Mouse (Mus musculus): ENCODE measurements around the gene 0610040J01Rik.
A peak's percentile ranks its signal among the peaks of the same experiment; 100 is the strongest.

Gene 0610040J01Rik

GRCm38 (mm10) chr5:63897820-63898110 lies 85.6 kb downstream of the 0610040J01Rik start:
- DNase-seq (ENCODE audit: low spot score), result no peak

- DNase-seq (ENCODE audit: low spot score), result no peak
Measured at GRCm38 (mm10) chr5:63903329-63903728, 91.2 kb downstream of the 0610040J01Rik start.

GRCm38 (mm10) chr5:63906149-63907093 lies 94.3 kb downstream of the 0610040J01Rik start:
- DNase-seq (ENCODE audit: low spot score), result peak; percentile 68

GRCm38 (mm10) chr5:63907513-63907912 lies 95.3 kb downstream of the 0610040J01Rik start:
- no peak for DNase-seq (ENCODE audit: low spot score)

GRCm38 (mm10) chr5:63910171-63910960 lies 98.2 kb downstream of the 0610040J01Rik start:
- no peak for DNase-seq (ENCODE audit: low spot score)

GRCm38 (mm10) chr5:63914896-63915295 lies 102.7 kb downstream of the 0610040J01Rik start:
- DNase-seq (ENCODE audit: low spot score), result no peak

GRCm38 (mm10) chr5:63916457-63917139 lies 104.4 kb downstream of the 0610040J01Rik start:
- no peak for DNase-seq (ENCODE audit: low spot score)

- no peak for DNase-seq (ENCODE audit: low spot score)
Measured at GRCm38 (mm10) chr5:63918201-63918600, 106.0 kb downstream of the 0610040J01Rik start.

- no peak for DNase-seq (ENCODE audit: low spot score)
Measured at GRCm38 (mm10) chr5:63923305-63924025, 111.3 kb downstream of the 0610040J01Rik start.

- no peak for DNase-seq (ENCODE audit: low spot score)
Measured at GRCm38 (mm10) chr5:63925035-63925628, 113.0 kb downstream of the 0610040J01Rik start.

GRCm38 (mm10) chr5:63930824-63931358 lies 118.7 kb downstream of the 0610040J01Rik start:
- DNase-seq (ENCODE audit: low spot score), result no peak

- DNase-seq (ENCODE audit: low spot score), result no peak
Measured at GRCm38 (mm10) chr5:63932829-63933228, 120.7 kb downstream of the 0610040J01Rik start.

GRCm38 (mm10) chr5:63935581-63935980 lies 123.4 kb downstream of the 0610040J01Rik start:
- no peak for DNase-seq (ENCODE audit: low spot score)

GRCm38 (mm10) chr5:63936740-63937139 lies 124.6 kb downstream of the 0610040J01Rik start:
- no peak for DNase-seq (ENCODE audit: low spot score)

GRCm38 (mm10) chr5:63938575-63938974 lies 126.4 kb downstream of the 0610040J01Rik start:
- DNase-seq (ENCODE audit: low spot score), result no peak

- DNase-seq (ENCODE audit: low spot score), result no peak
Measured at GRCm38 (mm10) chr5:63941891-63942290, 129.7 kb downstream of the 0610040J01Rik start.

GRCm38 (mm10) chr5:63943291-63943690 lies 131.1 kb downstream of the 0610040J01Rik start:
- DNase-seq (ENCODE audit: low spot score), result no peak

- DNase-seq (ENCODE audit: low spot score), result no peak
Measured at GRCm38 (mm10) chr5:63947526-63947925, 135.4 kb downstream of the 0610040J01Rik start.

GRCm38 (mm10) chr5:63949195-63949594 lies 137.0 kb downstream of the 0610040J01Rik start:
- DNase-seq (ENCODE audit: low spot score), result no peak

Data from c-Kit-positive CD71-positive TER-119-positive erythroid progenitor cells, embryonic 14.5 days (primary cell).